Mouse (Mus musculus) lung, embryonic 14.5 days (tissue): ENCODE measurements around the gene Mbd4. TPM values are rescaled to one million over a fixed set of nuclear protein-coding genes. Genes with fewer than 3 reads are reported as not detected.
A peak's percentile ranks its signal among the peaks of the same experiment; 100 is the strongest.
"Not testable (repeated sequence)": the region's sequence is repeated elsewhere in the genome, so short reads cannot be mapped to it uniquely, and the experiment has no call there.

Experiments used
- ATAC-seq: fragments of 200-750 bp; cut with Nextera tagmentation; 2 replicates; pipeline ENCODE4 v1.8.0; 2017; ENCODE audit warnings: mild to moderate bottlenecking, moderate TSS enrichment, moderate library complexity; ENCODE audit not compliant: insufficient read depth
- DNase-seq: peaks from one replicate; pipeline ENCODE4 v3.0.0-alpha.2; 2015
- H3K27ac ChIP-seq: fragments of 300-500 bp; sonication (generic); 2 replicates; pipeline ENCODE4 v1.5.1; 2014; ENCODE audit warnings: low read depth, mild to moderate bottlenecking, moderate library complexity
- H3K27me3 ChIP-seq: fragments of 300-500 bp; sonication (generic); 2 replicates; pipeline ENCODE4 v1.6.1; 2014; ENCODE audit warnings: low read length, control low read depth; ENCODE audit not compliant: insufficient read depth
- H3K36me3 ChIP-seq: fragments of 300-500 bp; sonication (generic); 2 replicates; pipeline ENCODE4 v1.6.1; 2014; ENCODE audit warnings: control low read depth; ENCODE audit not compliant: insufficient read depth
- H3K4me1 ChIP-seq: fragments of 300-500 bp; sonication (generic); 2 replicates; pipeline ENCODE4 v1.6.1; 2014; ENCODE audit warnings: antibody characterized with exemption, control low read depth; ENCODE audit not compliant: insufficient read depth
- H3K4me2 ChIP-seq: fragments of 300-500 bp; sonication (generic); 2 replicates; pipeline ENCODE4 v1.6.1; 2014; ENCODE audit warnings: mild to moderate bottlenecking
- H3K4me3 ChIP-seq: fragments of 300-500 bp; sonication (generic); 2 replicates; pipeline ENCODE4 v1.5.1; 2014; ENCODE audit warnings: low read depth, low read length
- H3K9ac ChIP-seq: fragments of 300-500 bp; sonication (generic); 2 replicates; pipeline ENCODE4 v1.6.1; 2014
- H3K9me3 ChIP-seq: fragments of 300-500 bp; sonication (generic); 2 replicates; pipeline ENCODE4 v1.6.1; 2016; ENCODE audit warnings: low read depth, low read length, control low read depth
- CTCF ChIP-seq: IDR thresholded peaks from 2 replicates; pipeline ENCODE4 v1.5.1; 2016; ENCODE audit warnings: antibody characterized with exemption, low read depth
- WGBS: fragments of 180-500 bp; shearing (Covaris S2); extraction: QIAGEN DNeasy Blood & Tissue Kit; methylation state at CpG from one replicate; pipeline ENCODE4 v1.1.7; 2014; 5-methylcytosine and 5-hydroxymethylcytosine counted together
- polyA plus RNA-seq: library from polyadenylated mRNA; unstranded; fragments of >200 nt; fragmentation: Nextera tagmentation; extraction: Ambion mirVana; gene quantifications from 2 replicates; pipeline ENCODE4 v1.2.1, GENCODE M21; 2014

The Mbd4 gene
- polyA plus RNA-seq, 1 experiment from 2014 or later: 20.1 TPM

DNA sequence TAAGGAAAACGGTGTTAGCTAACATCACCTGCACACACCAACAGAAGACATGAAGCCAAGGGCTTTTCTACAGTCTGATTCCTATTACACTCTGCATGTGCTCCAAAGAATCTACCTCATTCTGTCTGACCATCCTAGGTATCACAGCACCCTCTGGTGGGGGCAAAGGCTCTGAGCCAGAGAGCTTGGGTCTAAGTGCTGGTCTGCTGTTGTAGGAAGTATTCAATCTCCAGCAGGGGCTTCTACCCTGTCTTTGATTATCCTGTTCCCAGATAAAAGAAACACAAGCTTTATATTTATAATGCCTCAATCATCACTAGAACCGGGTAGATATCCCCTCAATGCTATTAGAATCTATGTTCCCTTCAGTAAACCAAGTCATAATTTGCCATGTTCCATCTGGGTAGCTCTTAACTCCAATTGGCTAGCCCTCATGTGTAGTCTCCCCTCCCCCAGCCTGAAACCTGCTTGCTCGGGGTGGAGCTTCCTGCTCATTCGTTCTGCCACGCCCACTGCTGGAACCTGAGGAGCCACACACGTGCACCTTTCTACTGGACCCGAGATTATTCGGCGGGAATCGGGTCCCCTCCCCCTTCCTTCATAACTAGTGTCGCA is 29.2 kb downstream of the Mbd4 start:
- peak; percentile 97 for ATAC-seq
- DNase-seq: peak; percentile 92
- peak overlapping the region; percentile 38 for H3K4me2 ChIP-seq
- H3K36me3 ChIP-seq, H3K9me3 ChIP-seq, H3K27me3 ChIP-seq, H3K4me1 ChIP-seq, H3K9ac ChIP-seq: not testable (repeated sequence)
- peak overlapping the region; percentile 19; the same call in 1 of the 2 replicates for H3K27ac ChIP-seq
- H3K4me3 ChIP-seq: peak overlapping the region; percentile 18; the same call in 1 of the 2 replicates
- peak; percentile 81 for TF ChIP-seq CTCF
- 6% methylated on average over 3 of the region's 11 CpGs for WGBS

DNA sequence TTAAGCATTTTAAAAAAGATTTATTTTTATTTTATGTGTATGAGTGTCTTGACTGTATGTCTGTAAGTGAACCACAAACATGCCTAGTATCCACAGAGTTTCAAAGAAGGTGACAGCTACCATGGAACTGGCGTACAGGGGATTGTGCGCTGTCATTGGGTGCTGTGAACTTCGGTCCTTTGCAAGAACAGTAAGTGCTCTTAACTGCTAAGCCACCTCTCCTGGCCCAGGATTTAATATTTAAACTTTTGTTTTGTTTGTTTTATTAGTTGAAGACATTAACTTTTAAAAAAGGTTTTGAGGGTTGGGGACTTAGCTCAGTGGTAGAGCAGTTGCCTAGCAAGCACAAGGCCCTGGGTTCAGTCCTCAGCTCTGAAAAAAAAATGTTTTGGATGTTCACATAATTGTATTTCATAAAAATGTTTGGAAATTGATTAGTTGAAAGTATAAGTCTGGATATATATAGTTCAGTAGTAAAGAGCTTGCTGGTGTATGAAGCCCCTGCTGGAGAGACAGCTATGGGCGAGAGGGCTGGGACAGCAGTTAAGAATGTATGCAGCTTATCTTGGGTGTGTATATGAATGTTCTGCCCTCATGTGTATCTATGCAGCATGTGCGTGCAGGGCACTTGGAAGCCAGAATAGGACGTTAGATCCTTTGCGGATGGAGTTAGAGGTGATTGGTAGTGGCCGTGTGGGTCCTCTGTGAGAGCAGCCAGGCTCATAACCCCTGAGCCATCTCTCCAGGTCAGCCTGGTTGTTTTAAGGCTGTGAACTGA is 31.8 kb downstream of the Mbd4 start:
- H3K27ac ChIP-seq: no peak overlapping the region
- no peaks in the 10 kb centered on the region for H3K4me1 ChIP-seq
- no peak overlapping the region for H3K4me3 ChIP-seq
- H3K4me2 ChIP-seq: no peak overlapping the region
- no peak for DNase-seq
- H3K27me3 ChIP-seq: no peaks in the 10 kb centered on the region
- WGBS: 78% methylated on average over 8 of the region's 8 CpGs
- no peak for ATAC-seq
- TF ChIP-seq CTCF: no peak
- H3K9me3 ChIP-seq: no peaks in the 10 kb centered on the region
- H3K9ac ChIP-seq: no peak overlapping the region
- no peaks in the 10 kb centered on the region for H3K36me3 ChIP-seq

DNA sequence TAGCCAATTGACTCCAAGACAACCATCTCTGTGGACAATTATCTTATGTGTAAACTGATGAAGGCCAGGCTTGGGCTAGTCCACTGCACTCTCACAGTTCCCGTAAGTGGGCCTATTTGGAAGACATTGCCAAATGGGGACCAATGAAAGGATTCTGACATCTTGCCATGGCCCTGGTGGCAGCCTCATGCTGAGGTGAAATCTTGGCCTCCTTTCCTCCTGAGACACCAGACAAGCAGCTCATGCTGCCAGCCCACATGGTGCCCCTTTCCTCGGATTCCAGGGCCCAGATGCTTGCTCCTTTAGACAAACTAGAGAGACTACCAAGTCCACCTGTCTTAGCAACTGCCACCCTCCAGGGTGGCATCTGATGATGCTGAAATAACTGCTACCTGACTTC is 35.0 kb downstream of the Mbd4 start:
- ATAC-seq: no peak
- H3K27me3 ChIP-seq: no peaks in the 10 kb centered on the region
- TF ChIP-seq CTCF: no peak
- no peak overlapping the region for H3K9ac ChIP-seq
- H3K36me3 ChIP-seq: no peaks in the 10 kb centered on the region
- no peak overlapping the region for H3K27ac ChIP-seq
- H3K4me3 ChIP-seq: no peak overlapping the region
- H3K4me2 ChIP-seq: no peak overlapping the region
- WGBS: 62% methylated on average over 2 of the region's 2 CpGs
- no peaks in the 10 kb centered on the region for H3K9me3 ChIP-seq
- no peaks in the 10 kb centered on the region for H3K4me1 ChIP-seq
- no peak for DNase-seq

DNA sequence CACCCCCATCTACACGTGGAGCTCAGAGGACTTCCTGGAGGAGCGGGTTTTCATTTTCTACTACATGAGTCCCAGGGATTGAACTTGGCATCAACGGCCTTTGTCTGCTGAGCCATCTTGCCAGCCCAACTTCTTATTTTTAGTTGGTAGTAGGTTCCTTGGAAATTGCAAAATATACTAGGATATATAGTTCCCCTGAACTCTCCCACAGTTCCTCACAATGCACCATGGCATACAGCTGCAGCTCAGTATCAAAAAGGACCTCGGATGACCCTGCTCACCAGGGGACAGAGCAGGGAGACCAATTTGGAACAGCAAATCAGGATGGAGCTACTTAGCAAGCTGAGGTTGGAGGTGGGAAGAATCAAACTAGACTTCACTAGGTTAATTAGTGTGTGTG is 38.1 kb downstream of the Mbd4 start:
- Histone ChIP-seq H3K27me3 (no peaks in the 10 kb centered on the region), H3K4me1 (no peaks in the 10 kb centered on the region), H3K9me3 (no peaks in the 10 kb centered on the region), H3K9ac (no peak overlapping the region), H3K4me2 (no peak overlapping the region), H3K36me3 (no peaks in the 10 kb centered on the region), H3K27ac (no peak overlapping the region), H3K4me3 (no peak overlapping the region)
- DNase-seq: no peak
- no peak for TF ChIP-seq CTCF
- 77% methylated on average over 4 of the region's 4 CpGs for WGBS
- ATAC-seq: no peak

DNA sequence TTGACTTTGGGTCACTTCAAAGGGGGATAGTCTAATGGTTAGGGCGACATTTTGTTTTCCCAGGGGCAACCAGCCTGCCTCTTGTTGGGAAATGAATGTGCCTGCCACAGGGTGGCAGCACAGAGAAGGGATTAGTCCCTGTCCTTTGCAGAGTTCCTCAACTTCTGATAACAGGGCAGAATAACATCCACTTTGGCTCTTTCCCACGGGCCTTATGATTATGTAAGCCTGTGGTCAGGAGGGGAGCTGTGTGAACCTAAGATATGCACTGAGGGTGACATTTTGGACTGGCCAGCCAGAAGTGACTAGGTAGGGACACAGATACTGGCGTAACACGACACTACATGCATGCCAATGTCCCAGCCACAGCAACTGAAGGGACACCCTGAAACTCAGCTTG is 39.1 kb downstream of the Mbd4 start:
- Histone ChIP-seq H3K4me2 (no peak overlapping the region), H3K9ac (no peak overlapping the region), H3K36me3 (no peaks in the 10 kb centered on the region), H3K9me3 (no peaks in the 10 kb centered on the region), H3K27ac (no peak overlapping the region), H3K4me1 (no peaks in the 10 kb centered on the region), H3K4me3 (no peak overlapping the region), H3K27me3 (no peaks in the 10 kb centered on the region)
- ATAC-seq: peak; percentile 25
- TF ChIP-seq CTCF: peak; percentile 68
- peak; percentile 79 for DNase-seq
- 26% methylated on average over 4 of the region's 4 CpGs for WGBS

DNA sequence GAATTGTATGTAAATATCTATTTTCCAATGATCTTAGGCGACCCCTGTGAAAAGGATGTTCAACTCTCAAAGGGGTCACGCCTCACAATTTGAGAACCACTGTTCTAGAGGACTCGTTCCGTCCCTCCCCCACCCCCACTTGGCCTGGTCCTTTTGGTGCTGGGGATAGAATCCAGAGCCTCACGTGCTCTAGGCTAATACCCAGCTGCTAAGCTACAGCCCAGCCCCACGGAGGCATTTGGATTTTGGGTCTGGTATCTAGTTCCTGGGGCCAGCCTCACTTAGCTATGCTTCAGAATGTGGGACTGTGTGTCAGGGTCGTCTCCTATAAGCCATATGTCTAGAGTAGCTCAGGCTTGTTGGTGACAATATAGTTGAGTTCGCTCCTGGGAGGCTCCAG is 41.6 kb downstream of the Mbd4 start:
- ATAC-seq: no peak
- no peaks in the 10 kb centered on the region for H3K9me3 ChIP-seq

DNA sequence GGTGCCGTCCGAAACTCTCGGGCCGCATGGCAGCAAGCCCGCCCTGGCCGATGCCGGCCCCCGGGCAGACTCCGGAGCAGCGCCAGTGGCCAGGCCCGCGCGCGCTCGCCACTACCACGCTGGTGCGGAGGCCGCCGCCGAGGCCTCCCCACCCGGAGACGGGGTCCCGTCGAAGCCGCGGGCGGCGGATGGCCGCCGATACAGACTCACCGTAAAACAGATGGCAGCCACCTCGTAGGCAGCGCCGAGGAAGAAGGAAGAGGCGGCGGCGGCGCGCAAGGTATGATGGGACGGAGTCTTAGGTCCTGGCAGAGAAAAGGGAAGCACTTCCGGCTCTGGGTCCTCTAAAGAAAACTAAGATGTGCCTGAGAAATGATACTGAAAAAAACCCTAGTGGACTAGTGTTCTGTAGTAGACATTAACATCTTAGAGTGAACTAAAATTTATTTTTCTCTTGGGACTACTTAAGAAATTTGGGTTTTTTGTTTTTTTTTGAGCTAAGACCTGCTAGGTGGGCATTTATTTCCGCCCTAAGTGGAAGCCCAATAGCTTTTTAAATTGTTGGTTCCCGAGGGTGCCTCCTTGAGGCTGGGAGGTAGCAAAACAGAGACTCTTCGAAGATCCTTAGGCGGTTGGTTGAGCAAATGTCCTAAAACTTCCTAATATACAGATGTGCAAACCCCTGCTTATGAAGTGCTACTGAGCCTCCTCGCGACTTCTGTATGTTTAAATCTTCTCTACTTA is 44.5 kb downstream of the Mbd4 start, which contains the start of gene Rpl32:
Rpl32 (minus strand) TSS at position 260 of the 744 bp plus-strand sequence.
- Histone ChIP-seq H3K4me3 (peak within 1 kb of the TSS; percentile 98), H3K9me3 (no peaks in the 10 kb centered on the region), H3K27me3 (no peaks in the 10 kb centered on the region), H3K36me3 (peaks cover 41% of the 10 kb centered on the region), H3K4me1 (peaks cover 5% of the 10 kb centered on the region; the same call in 1 of the 2 replicates), H3K27ac (peak within 1 kb of the TSS; percentile 97), H3K4me2 (peak within 1 kb of the TSS; percentile 81), H3K9ac (peak within 1 kb of the TSS; percentile 100)
- DNase-seq (peak; percentile 95), ATAC-seq (peak; percentile 77)
- under 1% methylated on average over 47 of the region's 47 CpGs for WGBS
- TF ChIP-seq CTCF: peak; percentile 59

More for the DNA sequence above, 41.6 kb downstream of the Mbd4 start:
- Histone ChIP-seq H3K36me3 (peaks cover 11% of the 10 kb centered on the region), H3K27me3 (no peaks in the 10 kb centered on the region), H3K4me2 (no peak overlapping the region), H3K27ac (no peak overlapping the region), H3K4me3 (no peak overlapping the region), H3K9ac (no peak overlapping the region), H3K4me1 (peaks cover 3% of the 10 kb centered on the region; the same call in 1 of the 2 replicates)
- WGBS: 54% methylated on average over 8 of the region's 8 CpGs
- TF ChIP-seq CTCF: no peak
- DNase-seq: no peak
